Mouse (Mus musculus): ENCODE measurements at regions not wholly inside any gene's neighbourhood (a gene's known extent, or its start where the extent isn't known, plus 50 kb on each side); places are given as distances from the start of the nearest gene placed in this dataset.

DNA sequence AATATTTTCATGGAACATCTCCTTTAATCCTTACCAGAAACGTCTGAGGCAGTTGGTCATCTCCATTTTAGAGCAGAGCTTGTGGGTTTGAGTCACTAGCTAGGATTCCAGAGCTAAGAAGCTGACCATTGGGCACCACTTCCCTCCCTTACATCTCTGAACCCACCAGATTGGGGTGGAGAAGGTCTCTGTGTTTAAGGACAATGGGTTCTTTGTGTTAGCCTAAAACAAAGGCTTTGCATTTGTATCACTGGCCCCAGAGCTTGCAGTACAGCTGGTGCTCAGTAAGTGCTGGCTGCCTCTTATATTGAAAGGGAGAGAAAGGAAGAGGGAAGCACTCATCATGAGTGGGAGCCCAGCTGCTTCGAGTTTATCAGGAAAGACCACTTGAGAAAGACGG lies 401.9 kb upstream of the Slc30a5 start:
- ATAC-seq (replicated peaks; ENCODE audit: low read depth, poor library complexity, severe bottlenecking), result no peak

DNA sequence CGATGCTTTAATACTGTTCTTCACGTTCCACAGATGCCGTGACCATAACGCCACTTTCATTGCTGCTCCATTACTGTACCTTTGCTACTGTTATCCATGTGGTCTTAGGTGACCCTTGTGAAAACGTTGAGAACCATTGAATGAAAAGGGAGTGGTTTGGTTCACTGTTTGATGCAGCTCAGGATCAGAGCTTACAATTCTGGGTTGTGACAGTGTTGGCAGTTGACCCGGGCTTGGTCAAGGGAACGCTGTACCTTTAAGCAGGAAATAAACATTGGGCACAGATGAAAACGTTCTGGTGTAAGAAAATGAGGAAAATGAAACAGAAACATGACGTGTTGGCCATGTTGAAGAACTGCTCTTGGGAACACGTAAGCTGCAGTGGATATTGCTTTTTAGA lies 401.3 kb upstream of the Slc30a5 start:
- ATAC-seq (replicated peaks; ENCODE audit: low read depth, poor library complexity, severe bottlenecking), result no peak

DNA sequence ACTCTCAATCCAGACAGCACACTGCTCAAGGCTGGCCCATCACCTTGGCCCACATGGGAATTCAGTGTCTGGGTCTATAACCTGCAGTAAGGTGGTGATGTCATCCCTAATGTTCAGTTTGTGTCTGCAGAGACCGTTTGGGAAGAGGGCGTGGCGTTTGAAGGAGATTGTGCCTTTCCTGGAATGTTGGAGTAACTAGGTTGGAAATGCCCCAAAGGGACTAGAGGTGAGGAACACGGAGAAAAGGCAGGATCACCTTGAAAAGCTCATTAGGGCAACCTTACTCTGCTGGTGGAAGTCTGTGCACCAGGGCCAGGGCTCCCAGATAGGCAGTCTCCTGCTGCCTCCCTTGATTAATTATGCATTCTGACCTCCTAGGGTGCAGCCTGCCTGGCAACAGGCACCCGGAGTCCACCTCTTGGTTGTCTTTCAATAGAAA lies 400.6 kb upstream of the Slc30a5 start:
- no peak for ATAC-seq (replicated peaks; ENCODE audit: low read depth, poor library complexity, severe bottlenecking)

DNA sequence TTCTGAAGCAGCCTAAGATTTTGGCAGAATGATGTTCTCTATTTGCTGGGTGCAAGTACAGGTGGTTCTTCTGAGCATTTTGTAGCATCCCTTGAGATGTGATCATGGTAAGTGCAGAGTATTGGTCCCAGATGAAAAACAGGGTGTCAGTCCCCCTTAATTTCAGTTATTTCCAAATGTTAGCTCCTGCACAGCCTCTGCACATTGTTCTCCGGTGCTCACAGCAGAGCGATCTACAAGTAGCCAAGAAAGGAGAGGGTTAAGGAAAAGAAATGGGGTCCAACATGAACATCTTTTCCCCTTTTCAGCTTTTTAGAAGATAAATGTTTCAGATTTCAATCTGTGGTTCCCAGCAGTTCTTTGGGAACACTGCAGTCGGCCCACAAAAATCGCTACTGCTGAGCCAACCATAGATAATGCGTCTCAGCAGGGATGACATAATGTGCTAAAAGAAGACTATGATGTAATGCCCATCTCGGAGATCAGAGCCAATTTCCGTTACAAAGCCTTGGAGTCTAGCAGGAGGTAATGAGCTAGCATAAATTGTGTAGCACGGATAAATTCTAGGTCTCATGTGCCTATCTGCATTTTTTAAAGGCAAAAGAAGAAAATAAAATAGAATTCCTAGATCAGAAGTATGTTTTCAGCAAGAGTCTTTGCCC lies 400.1 kb upstream of the Slc30a5 start:
- no peak for ATAC-seq (replicated peaks; ENCODE audit: low read depth, poor library complexity, severe bottlenecking)

DNA sequence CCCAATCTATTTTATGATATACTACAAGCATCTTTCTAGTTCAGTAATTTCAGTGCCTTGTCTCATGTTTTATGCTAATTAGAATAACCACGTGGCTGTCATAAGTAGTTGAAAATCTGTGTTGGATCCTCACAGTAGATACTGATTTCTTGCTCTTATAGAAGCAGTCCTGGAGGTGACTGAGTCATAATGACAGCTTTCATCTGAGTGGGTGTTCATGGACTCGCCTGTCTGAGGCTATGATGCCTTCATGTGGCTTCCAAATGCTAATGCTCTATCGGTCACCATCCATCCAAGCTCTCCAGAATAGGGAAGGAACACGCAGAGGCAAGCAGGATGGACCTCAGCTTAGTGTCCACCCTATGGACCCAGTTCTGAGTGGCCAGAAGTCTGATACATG lies 396.6 kb upstream of the Slc30a5 start:
- no peak for ATAC-seq (replicated peaks; ENCODE audit: low read depth, poor library complexity, severe bottlenecking)

DNA sequence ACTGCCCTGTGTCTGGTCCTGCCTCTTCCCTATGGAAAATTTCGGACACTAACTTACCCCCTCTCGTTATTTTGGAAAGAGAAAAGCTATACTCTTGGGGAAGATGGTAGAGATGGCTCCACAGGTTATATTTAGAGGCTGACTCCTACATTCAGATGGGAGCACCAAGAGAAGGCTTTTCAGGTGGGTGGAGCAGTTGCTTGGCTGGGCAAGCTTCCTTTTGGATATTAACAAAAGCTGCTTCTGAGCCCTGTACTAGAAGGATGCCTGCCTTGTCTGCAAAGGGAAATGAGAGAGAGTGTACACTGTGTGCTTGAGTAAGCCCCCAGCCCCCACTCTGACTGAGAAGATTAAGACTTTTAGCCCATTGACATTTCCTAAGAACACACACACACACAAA lies 392.1 kb upstream of the Slc30a5 start:
- no peak for ATAC-seq (replicated peaks; ENCODE audit: low read depth, poor library complexity, severe bottlenecking)

DNA sequence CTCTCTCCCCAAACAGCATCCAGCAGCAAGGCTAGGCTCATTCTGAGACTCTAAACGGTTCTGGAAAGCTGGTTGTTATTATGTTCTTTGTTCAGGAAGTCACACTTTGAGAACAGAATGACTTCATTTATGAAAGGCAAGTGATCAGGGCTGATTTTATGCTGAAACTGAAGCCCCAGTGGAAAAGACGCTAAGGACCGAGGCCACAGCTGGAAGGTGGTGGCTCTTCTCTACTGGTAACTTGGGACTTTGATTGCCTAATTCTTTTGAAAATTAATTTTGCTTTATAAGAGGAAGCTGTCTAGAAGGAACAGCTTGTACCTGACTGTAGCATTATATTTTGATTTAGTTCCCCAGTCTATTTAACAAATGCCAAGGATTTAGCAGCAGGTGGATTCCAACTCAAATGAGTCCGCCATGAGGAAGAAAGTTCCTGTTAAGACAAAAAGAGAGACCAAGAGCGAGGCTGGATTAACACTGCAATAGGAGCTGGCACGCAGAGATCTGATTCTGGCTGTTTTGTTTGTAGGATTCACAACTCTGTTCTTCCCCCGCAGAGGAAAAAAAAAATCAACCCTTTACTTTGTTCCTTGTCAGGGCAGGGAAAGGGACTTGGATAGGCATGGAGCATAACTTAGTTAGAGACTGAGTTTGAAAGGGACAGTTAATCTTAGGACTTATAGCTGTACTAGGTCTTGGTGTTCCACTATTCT lies 388.3 kb upstream of the Slc30a5 start:
- ATAC-seq (replicated peaks; ENCODE audit: low read depth, poor library complexity, severe bottlenecking), result no peak

DNA sequence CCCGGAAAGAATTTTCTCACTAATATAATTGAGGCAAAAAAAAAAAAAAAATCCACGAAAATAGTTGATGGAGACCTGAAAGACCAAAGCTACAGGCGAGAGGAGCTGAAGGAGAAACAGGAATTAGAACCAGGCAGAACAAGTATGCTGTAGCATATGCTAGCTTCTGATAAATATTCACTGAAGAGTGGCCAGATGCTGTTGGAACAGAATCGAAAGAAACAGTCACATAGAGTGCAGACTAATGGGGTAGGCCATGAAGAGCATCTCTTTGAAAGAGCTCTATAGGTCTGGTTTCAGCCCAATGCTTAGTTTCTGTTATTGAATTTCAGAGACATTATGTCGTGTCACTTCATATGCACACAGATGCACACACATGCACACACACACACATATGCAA lies 386.3 kb upstream of the Slc30a5 start:
- no peak for ATAC-seq (replicated peaks; ENCODE audit: low read depth, poor library complexity, severe bottlenecking)

DNA sequence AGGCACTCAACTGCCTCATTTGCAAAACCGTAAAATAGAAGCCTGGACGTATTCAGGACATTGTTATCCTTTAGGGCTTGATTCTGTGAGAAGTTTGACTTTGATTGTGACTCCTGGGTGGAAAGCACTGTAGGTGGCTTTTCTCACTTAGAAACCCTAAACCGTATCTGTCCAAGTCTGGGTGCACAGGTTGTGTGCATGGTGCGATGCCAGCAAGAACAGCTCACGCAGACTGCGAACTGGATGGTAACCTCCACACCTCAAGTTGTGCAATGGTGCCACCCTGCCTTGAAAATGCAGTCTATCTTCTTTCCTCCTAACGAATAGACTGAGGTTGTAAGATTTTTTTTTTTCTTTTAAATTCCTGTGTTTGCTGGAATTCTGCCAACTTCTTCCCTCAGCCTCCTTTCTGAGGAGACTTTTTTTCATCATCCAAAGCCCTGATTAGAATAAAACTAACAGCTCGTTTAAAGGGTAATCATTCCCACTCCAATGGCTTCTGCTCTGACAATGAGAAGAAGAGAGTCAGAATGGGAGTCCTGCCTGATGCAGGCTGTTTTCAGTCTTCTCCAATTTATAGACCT lies 383.8 kb upstream of the Slc30a5 start:
- ATAC-seq (replicated peaks; ENCODE audit: low read depth, poor library complexity, severe bottlenecking), result no peak

DNA sequence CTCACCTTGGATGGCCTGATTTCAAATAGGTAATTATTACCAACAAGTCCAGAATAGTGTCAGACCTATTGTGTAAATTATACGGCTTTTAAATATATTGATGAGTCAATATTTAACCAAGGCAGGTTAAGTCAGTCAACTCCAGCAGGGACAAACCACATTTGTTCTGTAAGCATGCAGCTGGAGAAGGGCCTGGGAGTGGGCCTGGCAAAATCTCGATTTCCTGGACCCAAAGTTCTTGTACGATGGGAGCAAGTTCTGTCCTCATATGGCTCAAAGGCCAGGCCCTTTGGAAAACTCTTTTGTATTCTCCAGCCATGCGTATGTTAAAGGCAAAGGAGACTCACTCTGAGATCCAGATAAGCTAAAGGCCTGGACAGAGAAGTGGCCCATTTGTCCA lies 383.2 kb upstream of the Slc30a5 start:
- no peak for ATAC-seq (replicated peaks; ENCODE audit: low read depth, poor library complexity, severe bottlenecking)

DNA sequence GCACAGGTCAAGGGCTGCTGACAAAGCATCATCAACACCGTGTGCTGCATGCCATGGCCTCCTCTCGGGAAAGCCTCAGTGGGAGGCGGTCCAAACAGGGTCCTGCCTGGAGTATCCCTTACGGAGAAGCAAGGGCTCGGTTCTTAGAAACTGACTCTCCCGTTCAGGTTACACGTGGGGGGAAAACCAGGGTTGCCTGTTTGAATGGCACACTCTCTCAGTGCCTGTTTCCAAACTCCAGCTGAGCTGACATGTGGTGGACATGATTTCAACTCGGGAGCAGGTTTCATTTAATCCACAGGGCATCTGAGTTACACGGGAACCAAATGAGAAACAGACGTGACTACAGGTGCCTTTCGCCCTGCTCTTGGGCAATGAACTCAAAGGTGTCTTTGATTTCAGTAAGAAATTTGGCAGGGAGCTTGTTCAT lies 382.6 kb upstream of the Slc30a5 start:
- no peak for ATAC-seq (replicated peaks; ENCODE audit: low read depth, poor library complexity, severe bottlenecking)

DNA sequence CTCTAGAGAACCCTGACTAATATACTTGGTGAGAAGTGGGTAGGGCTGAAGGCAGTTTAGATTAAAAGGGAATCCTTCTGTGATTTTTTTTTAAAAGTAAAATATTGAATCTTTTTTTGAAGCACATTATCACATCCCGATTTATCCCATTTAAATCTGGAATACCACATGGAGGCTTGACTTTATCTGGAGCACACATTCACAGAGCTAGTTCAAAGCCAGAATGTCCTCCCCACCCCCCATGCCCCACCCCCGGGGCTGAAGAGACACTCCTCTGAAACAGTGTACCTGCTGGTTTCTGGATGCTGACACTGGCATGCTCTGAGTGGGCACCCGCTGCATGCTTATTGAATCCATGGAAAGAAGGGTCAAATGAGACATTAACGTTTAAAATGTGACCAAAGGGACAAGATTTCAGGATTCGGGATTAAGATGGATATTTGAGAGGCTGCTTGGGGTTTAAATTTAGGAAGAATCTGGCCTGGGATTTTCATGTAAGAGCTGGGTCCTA lies 382.0 kb upstream of the Slc30a5 start:
- ATAC-seq (replicated peaks; ENCODE audit: low read depth, poor library complexity, severe bottlenecking), result no peak

DNA sequence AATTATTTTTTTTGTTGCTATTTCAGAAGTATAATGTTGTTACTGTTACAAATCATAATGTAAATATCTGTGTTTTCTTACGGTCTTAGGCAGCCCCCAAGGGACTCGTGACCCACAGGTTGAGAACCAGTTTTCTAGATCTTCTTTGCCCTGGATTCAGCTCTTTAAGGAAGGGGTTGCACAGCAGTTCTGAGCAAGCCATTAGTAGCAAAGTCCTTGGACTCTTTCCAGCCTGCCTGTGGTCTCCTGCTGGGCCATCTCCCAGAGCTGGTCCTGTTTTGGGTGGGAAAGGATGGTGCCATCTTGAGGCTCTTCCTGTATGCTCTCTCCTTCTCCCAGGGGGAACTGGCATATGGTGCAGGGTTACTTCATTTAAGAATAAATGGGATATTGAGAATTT lies 380.9 kb upstream of the Slc30a5 start:
- ATAC-seq (replicated peaks; ENCODE audit: low read depth, poor library complexity, severe bottlenecking), result no peak

DNA sequence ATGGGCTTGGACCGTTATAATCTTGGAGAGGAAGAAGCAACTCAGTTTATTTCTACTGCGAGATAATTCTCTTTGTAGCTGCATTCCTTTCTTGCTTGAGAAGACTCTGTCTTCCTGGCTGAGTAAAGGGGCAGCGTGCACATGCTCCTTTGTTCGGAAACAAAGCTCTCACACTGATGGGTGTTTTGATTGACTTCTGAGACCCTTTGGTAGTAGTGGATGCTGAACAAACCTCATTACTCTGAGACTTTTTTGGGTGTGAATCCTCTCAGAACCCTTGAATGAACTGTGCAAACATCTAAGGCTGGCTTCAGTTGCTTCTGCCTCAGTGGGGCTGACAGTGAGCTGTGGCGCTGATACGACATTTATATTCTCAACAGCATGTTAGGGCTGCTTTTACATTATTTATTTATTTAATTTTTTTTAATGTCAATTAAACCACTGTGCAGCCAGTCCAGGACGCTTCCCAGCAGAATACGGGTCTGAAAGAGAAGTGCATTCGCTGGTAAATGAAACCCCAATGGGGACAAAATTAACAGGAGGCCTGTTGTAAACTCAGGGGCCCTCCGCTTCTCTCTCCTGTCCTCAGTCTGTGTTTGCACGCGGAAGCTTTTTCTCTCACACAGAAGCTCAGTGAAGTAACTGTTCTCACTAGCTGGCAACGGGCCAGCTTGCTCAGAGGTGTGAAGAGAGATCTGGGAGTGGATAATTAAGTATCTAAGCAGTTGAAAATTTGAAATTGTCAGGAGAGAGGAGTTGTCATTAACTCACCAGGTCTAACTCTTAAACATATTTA lies 380.1 kb upstream of the Slc30a5 start:
- no peak for ATAC-seq (replicated peaks; ENCODE audit: low read depth, poor library complexity, severe bottlenecking)

DNA sequence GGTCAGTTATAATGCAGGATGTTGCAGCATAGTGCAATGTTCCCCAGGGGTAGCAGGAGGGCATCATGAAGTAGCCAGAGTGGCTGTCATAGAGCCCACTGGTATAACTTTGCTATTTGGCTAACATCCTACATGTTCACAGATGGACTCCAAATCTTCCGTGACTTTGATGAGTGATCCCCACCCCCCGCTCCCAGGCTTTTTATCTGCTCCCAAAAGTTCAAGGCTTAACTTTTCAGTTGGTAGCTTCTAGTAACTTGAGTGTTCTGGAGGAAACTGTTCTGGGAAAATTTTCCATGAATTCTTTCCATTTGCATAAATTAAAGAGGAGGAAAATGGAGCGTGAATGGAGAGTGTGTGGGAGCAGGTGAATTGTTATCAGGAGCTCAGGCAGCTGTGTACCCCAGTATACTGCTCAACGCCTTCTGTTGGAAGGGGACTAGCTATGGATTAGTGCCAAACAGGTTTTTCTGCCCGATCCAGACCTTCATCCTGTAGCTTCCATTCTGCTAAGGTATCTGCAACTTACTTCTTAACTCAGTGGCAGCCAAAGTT lies 379.2 kb upstream of the Slc30a5 start:
- ATAC-seq (replicated peaks; ENCODE audit: low read depth, poor library complexity, severe bottlenecking), result no peak

DNA sequence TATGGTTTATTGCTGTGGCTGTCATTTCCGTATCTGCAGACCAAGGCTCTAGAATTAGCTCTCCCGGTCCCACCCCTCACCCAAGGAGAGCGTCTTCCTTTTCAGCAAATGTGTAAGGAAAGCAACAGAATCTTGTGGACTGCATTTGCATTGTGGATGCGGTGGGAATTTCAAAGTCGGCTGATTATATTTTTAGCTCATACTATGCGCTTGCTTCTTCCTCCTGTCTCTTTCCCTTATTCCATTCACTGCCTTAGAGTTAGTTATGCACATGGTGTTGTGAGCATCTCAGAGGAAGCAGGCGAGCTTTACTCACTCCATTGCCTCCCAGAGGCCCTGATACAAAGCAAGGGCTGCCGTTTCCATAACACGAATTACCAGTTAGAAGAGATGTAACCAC lies 375.6 kb upstream of the Slc30a5 start:
- ATAC-seq (replicated peaks; ENCODE audit: low read depth, poor library complexity, severe bottlenecking), result no peak

DNA sequence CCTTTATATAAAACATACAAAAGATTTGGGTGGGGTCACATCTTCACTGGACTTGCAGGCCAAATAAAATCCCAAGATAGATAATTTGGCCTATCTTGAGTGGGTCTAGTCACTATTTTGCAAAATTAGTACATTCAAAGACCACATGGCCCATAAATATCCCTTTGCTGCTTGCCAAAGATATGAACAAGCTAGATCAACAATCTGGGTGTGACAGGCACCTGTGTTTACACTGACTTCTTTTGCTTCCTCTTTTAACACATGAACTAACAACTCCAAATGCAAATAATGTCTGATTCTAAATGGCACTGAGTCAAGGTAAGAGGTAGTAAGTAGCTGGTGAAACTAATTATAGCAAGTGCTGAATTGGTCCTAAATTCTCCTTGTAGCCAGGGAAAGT lies 370.2 kb upstream of the Slc30a5 start:
- ATAC-seq (replicated peaks; ENCODE audit: low read depth, poor library complexity, severe bottlenecking), result no peak

DNA sequence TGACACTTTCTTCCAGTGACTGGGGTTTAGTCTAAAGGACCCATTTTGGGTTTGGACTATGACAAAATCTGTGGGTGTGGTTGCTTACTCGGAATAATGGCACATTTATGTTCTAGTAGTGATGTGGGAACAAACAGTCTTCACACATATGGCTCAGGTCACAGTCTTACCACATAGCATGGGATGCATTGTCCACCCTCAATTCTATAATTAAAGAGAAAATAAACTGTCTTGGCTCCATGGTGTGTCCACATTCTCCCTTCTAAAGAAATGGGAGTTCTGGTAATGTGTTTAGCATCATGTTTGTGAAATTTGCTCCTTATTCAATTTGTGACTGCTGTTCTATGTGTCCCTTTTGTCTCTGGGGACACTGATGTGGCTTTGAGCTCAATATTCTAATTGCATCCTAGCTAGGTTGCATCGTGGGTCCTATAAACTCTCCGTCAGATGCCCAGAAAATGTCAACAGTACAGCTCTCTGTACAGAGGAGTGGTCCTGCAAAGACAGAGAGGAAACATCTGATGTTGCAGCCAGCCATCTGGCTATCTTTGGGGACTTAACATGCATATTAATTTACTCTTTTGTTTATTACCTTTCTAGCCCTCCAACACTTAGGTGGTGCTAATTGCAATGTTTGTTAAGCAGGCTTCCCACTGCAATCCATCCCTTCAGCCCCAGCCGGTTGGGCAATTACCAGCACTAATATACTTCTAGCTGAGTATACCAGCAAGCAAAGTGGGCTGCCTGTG lies 369.5 kb upstream of the Slc30a5 start:
- ATAC-seq (replicated peaks; ENCODE audit: low read depth, poor library complexity, severe bottlenecking), result no peak

DNA sequence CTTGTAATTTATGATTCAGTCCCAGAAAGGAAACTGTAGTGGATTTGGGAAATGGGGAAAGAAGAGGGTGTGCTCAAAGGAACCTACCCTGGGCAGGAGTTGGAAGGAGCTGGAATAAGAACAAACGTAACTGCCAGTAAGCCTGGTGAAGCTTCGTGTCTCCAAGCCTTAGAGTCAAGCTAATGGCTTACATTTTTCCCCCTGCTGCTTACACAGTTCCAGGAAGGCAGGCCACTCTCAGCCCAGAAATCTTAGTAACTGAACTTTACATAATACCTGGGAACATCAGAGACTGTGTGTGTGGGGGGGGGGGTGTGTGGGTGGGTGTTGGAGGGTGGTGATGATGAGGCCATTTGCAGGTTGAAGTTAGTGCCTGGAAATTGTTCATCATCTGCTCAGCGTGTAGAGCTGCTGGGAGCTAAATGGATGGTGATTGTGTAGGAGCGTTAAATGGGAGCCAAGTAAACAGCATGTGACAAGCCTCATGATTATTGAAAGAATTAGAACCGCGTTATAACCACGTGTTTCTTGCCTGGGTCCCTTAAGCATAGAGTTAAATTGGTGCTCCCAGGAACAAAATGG lies 357.1 kb upstream of the Slc30a5 start:
- ATAC-seq (replicated peaks; ENCODE audit: low read depth, poor library complexity, severe bottlenecking), result no peak

All from common myeloid progenitor, adult 5-6 weeks (primary cell).